Mouse (Mus musculus) mesoderm, embryonic 11.5 days (tissue): ENCODE measurements around the gene Lgmn.

Experiments used
- DNase-seq: peaks from one replicate; pipeline ENCODE4 v3.0.0-alpha.2; 2012; ENCODE audit warnings: low read depth, low spot score

Lgmn gene

GRCm38 (mm10) chr12:102348447-102348846, 91.2 kb downstream of the Lgmn start:
- no peak for DNase-seq

GRCm38 (mm10) chr12:102346507-102346906, 93.1 kb downstream of the Lgmn start:
- DNase-seq: peak; percentile 66

GRCm38 (mm10) chr12:102345031-102345815, 94.4 kb downstream of the Lgmn start:
- DNase-seq: no peak
